Mouse (Mus musculus): ENCODE data around the gene Tubb2a. TPM values are rescaled to one million over a fixed set of nuclear protein-coding genes. Genes with fewer than 3 reads are reported as not detected.
"Not testable (repeated sequence)": the region's sequence is repeated elsewhere in the genome, so short reads cannot be mapped to it uniquely, and the experiment has no call there.

The Tubb2a gene
- polyA plus RNA-seq, 1 experiment from 2014 or later, result 49.1 TPM

DNA sequence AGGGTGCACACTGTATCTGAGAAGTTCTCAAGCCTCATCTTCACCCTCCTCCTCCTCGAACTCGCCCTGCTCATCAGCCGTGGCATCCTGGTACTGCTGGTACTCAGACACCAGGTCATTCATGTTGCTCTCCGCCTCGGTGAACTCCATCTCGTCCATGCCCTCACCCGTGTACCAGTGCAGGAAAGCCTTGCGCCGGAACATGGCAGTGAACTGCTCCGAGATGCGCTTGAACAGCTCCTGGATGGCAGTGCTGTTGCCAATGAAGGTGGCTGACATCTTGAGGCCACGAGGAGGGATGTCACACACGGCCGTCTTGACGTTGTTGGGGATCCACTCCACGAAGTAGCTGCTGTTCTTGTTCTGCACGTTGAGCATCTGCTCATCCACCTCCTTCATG lies 3.4 kb downstream of the Tubb2a start:
- not testable (repeated sequence) for H3K27me3 ChIP-seq (ENCODE audit: control insufficient read depth, insufficient read depth, low read length); H3K9me3 ChIP-seq (ENCODE audit: control insufficient read depth, low read length); ATAC-seq (ENCODE audit: insufficient number of reproducible peaks, low FRiP score, low TSS enrichment, low read depth); H3K9ac ChIP-seq (ENCODE audit: low read length); H3K4me3 ChIP-seq (ENCODE audit: low read depth, low read length); H3K4me2 ChIP-seq (ENCODE audit: low read depth, severe bottlenecking); H3K27ac ChIP-seq (replicated peaks; ENCODE audit: low read depth, low read length); H3K4me1 ChIP-seq (ENCODE audit: control insufficient read depth, insufficient read depth, low read length); DNase-seq (ENCODE audit: low spot score); H3K36me3 ChIP-seq (ENCODE audit: control insufficient read depth, insufficient read depth, low read length)
- WGBS, result 87% methylated on average over 8 of the region's 17 CpGs

DNA sequence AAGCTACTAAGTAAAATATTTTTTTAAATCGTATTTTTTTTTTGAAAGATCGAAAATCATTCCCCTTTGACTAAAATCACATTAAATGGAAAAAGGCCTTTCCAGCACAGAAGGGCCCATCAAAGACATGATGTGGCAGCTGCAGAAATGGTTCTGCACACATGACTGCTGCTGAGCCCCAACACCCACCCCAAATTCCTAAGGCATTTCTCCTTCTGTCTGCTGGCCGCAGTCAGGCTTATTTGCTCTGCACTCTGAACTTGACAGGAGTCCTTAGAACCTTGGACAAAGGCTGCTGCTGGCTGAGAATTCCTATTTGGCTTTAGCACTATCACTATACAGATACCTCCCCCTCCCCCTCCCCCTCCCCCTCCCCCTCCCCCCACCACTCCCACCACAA lies 5.0 kb downstream of the Tubb2a start:
- no peak for ATAC-seq (ENCODE audit: insufficient number of reproducible peaks, low FRiP score, low TSS enrichment, low read depth)
- Histone ChIP-seq H3K9ac (ENCODE audit: low read length) (no peak overlapping the region), H3K27ac (replicated peaks; ENCODE audit: low read depth, low read length) (no peak overlapping the region), H3K4me1 (ENCODE audit: control insufficient read depth, insufficient read depth, low read length) (no peaks in the 10 kb centered on the region), H3K9me3 (ENCODE audit: control insufficient read depth, low read length) (no peaks in the 10 kb centered on the region), H3K4me3 (ENCODE audit: low read depth, low read length) (no peak overlapping the region), H3K27me3 (ENCODE audit: control insufficient read depth, insufficient read depth, low read length) (no peaks in the 10 kb centered on the region), H3K4me2 (ENCODE audit: low read depth, severe bottlenecking) (no peak overlapping the region), H3K36me3 (ENCODE audit: control insufficient read depth, insufficient read depth, low read length) (no peaks in the 10 kb centered on the region)
- WGBS, result 85% methylated on average over 3 of the region's 3 CpGs
- DNase-seq (ENCODE audit: low spot score), result no peak

- Histone ChIP-seq H3K9me3 (ENCODE audit: control insufficient read depth, low read length) (no peaks in the 10 kb centered on the region), H3K9ac (ENCODE audit: low read length) (no peak overlapping the region), H3K4me2 (ENCODE audit: low read depth, severe bottlenecking) (no peak overlapping the region), H3K27ac (replicated peaks; ENCODE audit: low read depth, low read length) (no peak overlapping the region), H3K4me1 (ENCODE audit: control insufficient read depth, insufficient read depth, low read length) (no peaks in the 10 kb centered on the region), H3K4me3 (ENCODE audit: low read depth, low read length) (no peak overlapping the region), H3K27me3 (ENCODE audit: control insufficient read depth, insufficient read depth, low read length) (no peaks in the 10 kb centered on the region), H3K36me3 (ENCODE audit: control insufficient read depth, insufficient read depth, low read length) (no peaks in the 10 kb centered on the region)
- no peak for DNase-seq (ENCODE audit: low spot score)
- WGBS, result 86% methylated on average over 6 of the region's 6 CpGs
- ATAC-seq (ENCODE audit: insufficient number of reproducible peaks, low FRiP score, low TSS enrichment, low read depth), result no peak
These were observed 6.0 kb downstream of the Tubb2a start for GRCm38 (mm10) chr13:34071836-34072235.

GRCm38 (mm10) chr13:34070296-34070695 lies 7.5 kb downstream of the Tubb2a start:
- Histone ChIP-seq H3K36me3 (ENCODE audit: control insufficient read depth, insufficient read depth, low read length) (no peaks in the 10 kb centered on the region), H3K27me3 (ENCODE audit: control insufficient read depth, insufficient read depth, low read length) (no peaks in the 10 kb centered on the region), H3K4me1 (ENCODE audit: control insufficient read depth, insufficient read depth, low read length) (no peaks in the 10 kb centered on the region), H3K9me3 (ENCODE audit: control insufficient read depth, low read length) (no peaks in the 10 kb centered on the region), H3K9ac (ENCODE audit: low read length) (no peak overlapping the region), H3K4me2 (ENCODE audit: low read depth, severe bottlenecking) (no peak overlapping the region), H3K4me3 (ENCODE audit: low read depth, low read length) (no peak overlapping the region), H3K27ac (replicated peaks; ENCODE audit: low read depth, low read length) (no peak overlapping the region)
- 39% methylated on average over 4 of the region's 4 CpGs for WGBS
- no peak for DNase-seq (ENCODE audit: low spot score)
- ATAC-seq (ENCODE audit: insufficient number of reproducible peaks, low FRiP score, low TSS enrichment, low read depth), result no peak

GRCm38 (mm10) chr13:34066351-34066750 lies 11.5 kb downstream of the Tubb2a start:
- Histone ChIP-seq H3K27me3 (ENCODE audit: control insufficient read depth, insufficient read depth, low read length) (no peaks in the 10 kb centered on the region), H3K27ac (replicated peaks; ENCODE audit: low read depth, low read length) (no peak overlapping the region), H3K36me3 (ENCODE audit: control insufficient read depth, insufficient read depth, low read length) (no peaks in the 10 kb centered on the region), H3K4me2 (ENCODE audit: low read depth, severe bottlenecking) (no peak overlapping the region), H3K9me3 (ENCODE audit: control insufficient read depth, low read length) (no peaks in the 10 kb centered on the region), H3K4me3 (ENCODE audit: low read depth, low read length) (no peak overlapping the region), H3K4me1 (ENCODE audit: control insufficient read depth, insufficient read depth, low read length) (no peaks in the 10 kb centered on the region), H3K9ac (ENCODE audit: low read length) (no peak overlapping the region)
- ATAC-seq (ENCODE audit: insufficient number of reproducible peaks, low FRiP score, low TSS enrichment, low read depth) (no peak), DNase-seq (ENCODE audit: low spot score) (no peak)
- 88% methylated on average over 1 of the region's 1 CpGs for WGBS

DNA sequence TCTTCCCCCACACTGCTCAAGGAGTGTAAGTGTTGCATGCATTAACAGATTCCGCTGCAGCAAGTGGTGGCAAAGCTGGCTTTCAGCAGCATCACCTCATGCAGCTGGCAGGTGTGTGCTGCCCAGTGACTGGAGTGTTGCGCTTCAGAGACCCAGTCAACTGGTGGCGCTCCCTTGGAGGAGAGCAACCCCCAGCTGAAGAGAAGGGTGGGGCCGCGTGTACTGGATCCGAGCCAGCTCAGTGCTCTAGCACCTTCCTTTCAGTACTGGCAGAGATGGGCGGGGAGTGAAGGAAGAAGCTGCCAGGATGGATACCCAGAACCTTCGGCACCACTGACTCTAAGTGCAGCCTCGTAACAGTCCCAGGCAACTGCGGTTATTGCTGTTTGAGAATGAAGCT lies 15.3 kb downstream of the Tubb2a start:
- Histone ChIP-seq H3K27ac (replicated peaks; ENCODE audit: low read depth, low read length) (no peak overlapping the region), H3K36me3 (ENCODE audit: control insufficient read depth, insufficient read depth, low read length) (0 out of 2 replicates have a peak, but pooled peaks cover 3% of the 10 kb centered on the region), H3K27me3 (ENCODE audit: control insufficient read depth, insufficient read depth, low read length) (no peaks in the 10 kb centered on the region), H3K9me3 (ENCODE audit: control insufficient read depth, low read length) (no peaks in the 10 kb centered on the region), H3K4me3 (ENCODE audit: low read depth, low read length) (no peak overlapping the region), H3K9ac (ENCODE audit: low read length) (no peak overlapping the region), H3K4me1 (ENCODE audit: control insufficient read depth, insufficient read depth, low read length) (no peaks in the 10 kb centered on the region), H3K4me2 (ENCODE audit: low read depth, severe bottlenecking) (no peak overlapping the region)
- no peak for DNase-seq (ENCODE audit: low spot score)
- WGBS, result 84% methylated on average over 10 of the region's 10 CpGs
- ATAC-seq (ENCODE audit: insufficient number of reproducible peaks, low FRiP score, low TSS enrichment, low read depth), result no peak

GRCm38 (mm10) chr13:34060061-34060460 lies 17.7 kb downstream of the Tubb2a start:
- no peaks in the 10 kb centered on the region for H3K27me3 ChIP-seq (ENCODE audit: control insufficient read depth, insufficient read depth, low read length)
- no peaks in the 10 kb centered on the region for H3K4me1 ChIP-seq (ENCODE audit: control insufficient read depth, insufficient read depth, low read length)
- H3K9ac ChIP-seq (ENCODE audit: low read length), result no peak overlapping the region
- no peak overlapping the region for H3K27ac ChIP-seq (replicated peaks; ENCODE audit: low read depth, low read length)
- H3K36me3 ChIP-seq (ENCODE audit: control insufficient read depth, insufficient read depth, low read length), result peaks cover 6% of the 10 kb centered on the region; the same call in 1 of the 2 replicates
- DNase-seq (ENCODE audit: low spot score), result no peak
- 92% methylated on average over 9 of the region's 9 CpGs for WGBS
- ATAC-seq (ENCODE audit: insufficient number of reproducible peaks, low FRiP score, low TSS enrichment, low read depth), result no peak
- H3K4me3 ChIP-seq (ENCODE audit: low read depth, low read length), result no peak overlapping the region
- H3K9me3 ChIP-seq (ENCODE audit: control insufficient read depth, low read length), result no peaks in the 10 kb centered on the region; the same call in 1 of the 2 replicates
- no peak overlapping the region for H3K4me2 ChIP-seq (ENCODE audit: low read depth, severe bottlenecking)

DNA sequence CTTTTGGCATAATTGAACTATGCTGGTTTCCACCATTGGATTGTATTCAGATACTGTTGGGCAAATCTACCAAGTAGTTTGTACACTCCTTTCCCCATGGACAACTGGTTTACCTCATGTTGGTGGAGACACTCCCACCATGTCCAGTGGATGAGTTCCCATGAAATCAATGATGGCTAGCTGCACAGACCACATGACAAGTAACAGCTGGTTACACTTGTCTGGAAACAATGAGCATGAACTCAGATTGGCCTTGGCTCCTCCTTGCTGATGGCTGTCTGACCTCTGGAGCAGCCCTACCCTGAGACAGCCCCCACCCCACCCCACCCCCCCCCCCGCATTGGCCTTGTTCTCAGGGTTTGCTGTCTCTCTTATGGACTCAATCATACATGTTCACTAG lies 20.6 kb downstream of the Tubb2a start:
- H3K4me1 ChIP-seq (ENCODE audit: control insufficient read depth, insufficient read depth, low read length), result no peaks in the 10 kb centered on the region
- no peak overlapping the region for H3K4me2 ChIP-seq (ENCODE audit: low read depth, severe bottlenecking)
- peaks cover 6% of the 10 kb centered on the region; the same call in 1 of the 2 replicates for H3K36me3 ChIP-seq (ENCODE audit: control insufficient read depth, insufficient read depth, low read length)
- no peak overlapping the region for H3K4me3 ChIP-seq (ENCODE audit: low read depth, low read length)
- no peak for ATAC-seq (ENCODE audit: insufficient number of reproducible peaks, low FRiP score, low TSS enrichment, low read depth)
- H3K9me3 ChIP-seq (ENCODE audit: control insufficient read depth, low read length), result no peaks in the 10 kb centered on the region; the same call in 1 of the 2 replicates
- no peak overlapping the region for H3K27ac ChIP-seq (replicated peaks; ENCODE audit: low read depth, low read length)
- WGBS, result 100% methylated on average over 1 of the region's 1 CpGs
- DNase-seq (ENCODE audit: low spot score), result no peak
- no peak overlapping the region for H3K9ac ChIP-seq (ENCODE audit: low read length)
- H3K27me3 ChIP-seq (ENCODE audit: control insufficient read depth, insufficient read depth, low read length), result no peaks in the 10 kb centered on the region

- Histone ChIP-seq H3K27me3 (ENCODE audit: control insufficient read depth, insufficient read depth, low read length) (no peaks in the 10 kb centered on the region), H3K4me1 (ENCODE audit: control insufficient read depth, insufficient read depth, low read length) (no peaks in the 10 kb centered on the region), H3K36me3 (ENCODE audit: control insufficient read depth, insufficient read depth, low read length) (peaks cover 4% of the 10 kb centered on the region; the same call in 1 of the 2 replicates), H3K27ac (replicated peaks; ENCODE audit: low read depth, low read length) (no peak overlapping the region), H3K9me3 (ENCODE audit: control insufficient read depth, low read length) (no peaks in the 10 kb centered on the region; the same call in 1 of the 2 replicates), H3K4me2 (ENCODE audit: low read depth, severe bottlenecking) (no peak overlapping the region), H3K9ac (ENCODE audit: low read length) (no peak overlapping the region), H3K4me3 (ENCODE audit: low read depth, low read length) (no peak overlapping the region)
- ATAC-seq (ENCODE audit: insufficient number of reproducible peaks, low FRiP score, low TSS enrichment, low read depth) (no peak), DNase-seq (ENCODE audit: low spot score) (no peak)
- 89% methylated on average over 3 of the region's 3 CpGs for WGBS
These were observed 22.8 kb downstream of the Tubb2a start for GRCm38 (mm10) chr13:34054983-34055382.

Measured in limb, embryonic 11.5 days (tissue).